Mouse (Mus musculus) liver, embryonic 11.5 days (tissue): ENCODE results near the gene Lamb3. TPM values are rescaled to one million over a fixed set of nuclear protein-coding genes. Genes with fewer than 3 reads are reported as not detected.

ENCODE experiments used
- ATAC-seq: fragments of 200-750 bp; cut with Nextera tagmentation; replicated peaks from 2 replicates; pipeline ENCODE4 v1.8.0; 2017; ENCODE audit warnings: moderate number of reproducible peaks, mild to moderate bottlenecking, moderate TSS enrichment, moderate library complexity; ENCODE audit not compliant: low FRiP score
- DNase-seq: peaks from one replicate; pipeline ENCODE4 v3.0.0-alpha.2; 2017; ENCODE audit warnings: low spot score
- H3K27ac ChIP-seq: fragments of 300-500 bp; sonication (generic); 2 replicates; pipeline ENCODE4 v1.5.1; 2014; ENCODE audit warnings: mild to moderate bottlenecking, low read depth, low read length, control low read depth
- H3K27me3 ChIP-seq: fragments of 300-500 bp; sonication (generic); replicated peaks from 2 replicates; pipeline ENCODE4 v1.6.1; 2014; ENCODE audit warnings: low read length, mixed read lengths; ENCODE audit not compliant: control insufficient read depth, insufficient read depth
- H3K36me3 ChIP-seq: fragments of 300-500 bp; sonication (generic); 2 replicates; pipeline ENCODE4 v1.6.1; 2014; ENCODE audit warnings: mild to moderate bottlenecking, low read length, moderate library complexity, mixed read lengths; ENCODE audit not compliant: control insufficient read depth, insufficient read depth
- H3K4me1 ChIP-seq: fragments of 300-500 bp; sonication (generic); replicated peaks from 2 replicates; pipeline ENCODE4 v1.6.1; 2014; ENCODE audit warnings: low read length, mixed read lengths; ENCODE audit not compliant: control insufficient read depth, insufficient read depth
- H3K4me2 ChIP-seq: fragments of 300-500 bp; sonication (generic); 2 replicates; pipeline ENCODE4 v1.6.1; 2014; ENCODE audit warnings: mild to moderate bottlenecking, control low read depth, moderate library complexity
- H3K4me3 ChIP-seq: fragments of 300-500 bp; sonication (generic); 2 replicates; pipeline ENCODE4 v1.5.1; 2014; ENCODE audit warnings: low read depth, low read length, control low read depth
- H3K9ac ChIP-seq: fragments of 300-500 bp; sonication (generic); 2 replicates; pipeline ENCODE4 v1.6.1; 2014; ENCODE audit warnings: low read depth, low read length, control low read depth
- H3K9me3 ChIP-seq: fragments of 300-500 bp; sonication (generic); 2 replicates; pipeline ENCODE4 v1.6.1; 2016; ENCODE audit warnings: low read length, inconsistent platforms, mixed read lengths; ENCODE audit not compliant: control insufficient read depth
- WGBS: fragments of 180-500 bp; shearing (Covaris S2); extraction: QIAGEN DNeasy Blood & Tissue Kit; methylation state at CpG from one replicate; pipeline ENCODE4 v1.1.7; 2014; 5-methylcytosine and 5-hydroxymethylcytosine counted together
- polyA plus RNA-seq: library from polyadenylated mRNA; unstranded; fragments of >200 nt; fragmentation: Nextera tagmentation; extraction: Ambion mirVana; gene quantifications from 2 replicates; pipeline ENCODE4 v1.2.1, GENCODE M21; 2014

The Lamb3 gene
- polyA plus RNA-seq, 1 experiment from 2014 or later: 0.15 TPM

GRCm38 (mm10) chr1:193315705-193316357 is 108.3 kb downstream of the Lamb3 start:
- no peak for DNase-seq
- no peak overlapping the region for H3K9ac ChIP-seq

GRCm38 (mm10) chr1:193316358-193316750 is 108.9 kb downstream of the Lamb3 start:
- WGBS: 68% methylated on average over 9 of the region's 9 CpGs
- no peak for ATAC-seq

More at GRCm38 (mm10) chr1:193315705-193316357, 108.3 kb downstream of the Lamb3 start:
- Histone ChIP-seq H3K9me3 (no peaks in the 10 kb centered on the region), H3K27ac (no peak overlapping the region), H3K36me3 (no peaks in the 10 kb centered on the region), H3K27me3 (no peaks in the 10 kb centered on the region), H3K4me3 (no peak overlapping the region), H3K4me2 (no peak overlapping the region), H3K4me1 (no peaks in the 10 kb centered on the region)
- no peak for ATAC-seq
- 60% methylated on average over 5 of the region's 5 CpGs for WGBS

GRCm38 (mm10) chr1:193317159-193317559 is 109.7 kb downstream of the Lamb3 start:
- Histone ChIP-seq H3K27ac (no peak overlapping the region), H3K36me3 (no peaks in the 10 kb centered on the region), H3K9me3 (no peaks in the 10 kb centered on the region), H3K27me3 (no peaks in the 10 kb centered on the region), H3K4me2 (no peak overlapping the region), H3K9ac (no peak overlapping the region), H3K4me1 (no peaks in the 10 kb centered on the region), H3K4me3 (no peak overlapping the region)
- DNase-seq (no peak), ATAC-seq (no peak)
- WGBS: 48% methylated on average over 6 of the region's 6 CpGs

More at GRCm38 (mm10) chr1:193316358-193316750, 108.9 kb downstream of the Lamb3 start:
- DNase-seq: no peak
- Histone ChIP-seq H3K27me3 (no peaks in the 10 kb centered on the region), H3K4me1 (no peaks in the 10 kb centered on the region), H3K9ac (no peak overlapping the region), H3K27ac (no peak overlapping the region), H3K9me3 (no peaks in the 10 kb centered on the region), H3K4me2 (no peak overlapping the region), H3K36me3 (no peaks in the 10 kb centered on the region), H3K4me3 (no peak overlapping the region)

GRCm38 (mm10) chr1:193319721-193320120 is 112.2 kb downstream of the Lamb3 start:
- DNase-seq (no peak), ATAC-seq (no peak)
- Histone ChIP-seq H3K4me2 (no peak overlapping the region), H3K36me3 (no peaks in the 10 kb centered on the region), H3K4me1 (no peaks in the 10 kb centered on the region), H3K9ac (no peak overlapping the region), H3K9me3 (no peaks in the 10 kb centered on the region), H3K27me3 (no peaks in the 10 kb centered on the region), H3K4me3 (no peak overlapping the region), H3K27ac (no peak overlapping the region)
- 64% methylated on average over 3 of the region's 3 CpGs for WGBS

- no peak overlapping the region for H3K27ac ChIP-seq
- no peaks in the 10 kb centered on the region for H3K4me1 ChIP-seq
- DNase-seq (no peak), ATAC-seq (no peak)
- no peaks in the 10 kb centered on the region for H3K27me3 ChIP-seq
- no peak overlapping the region for H3K9ac ChIP-seq
- 78% methylated on average over 8 of the region's 8 CpGs for WGBS
- H3K4me2 ChIP-seq: no peak overlapping the region
- H3K36me3 ChIP-seq: no peaks in the 10 kb centered on the region
- no peaks in the 10 kb centered on the region for H3K9me3 ChIP-seq
- no peak overlapping the region for H3K4me3 ChIP-seq
Observed at GRCm38 (mm10) chr1:193320398-193320797, 112.9 kb downstream of the Lamb3 start.

GRCm38 (mm10) chr1:193323686-193324085 is 116.2 kb downstream of the Lamb3 start:
- H3K36me3 ChIP-seq: no peaks in the 10 kb centered on the region

GRCm38 (mm10) chr1:193324224-193324623 is 116.7 kb downstream of the Lamb3 start:
- 35% methylated on average over 2 of the region's 2 CpGs for WGBS
- no peak for DNase-seq

More at GRCm38 (mm10) chr1:193323686-193324085, 116.2 kb downstream of the Lamb3 start:
- 86% methylated on average over 6 of the region's 6 CpGs for WGBS
- peaks cover 2% of the 10 kb centered on the region; the same call in 1 of the 2 replicates for H3K4me1 ChIP-seq
- ATAC-seq: no peak
- H3K9ac ChIP-seq: no peak overlapping the region
- no peaks in the 10 kb centered on the region for H3K27me3 ChIP-seq
- no peak overlapping the region for H3K27ac ChIP-seq
- H3K4me2 ChIP-seq: no peak overlapping the region
- no peak overlapping the region for H3K4me3 ChIP-seq
- DNase-seq: no peak
- H3K9me3 ChIP-seq: no peaks in the 10 kb centered on the region

GRCm38 (mm10) chr1:193325891-193326290 is 118.4 kb downstream of the Lamb3 start:
- no peak overlapping the region for H3K27ac ChIP-seq
- no peak for ATAC-seq

More at GRCm38 (mm10) chr1:193324224-193324623, 116.7 kb downstream of the Lamb3 start:
- no peak overlapping the region for H3K9ac ChIP-seq
- H3K36me3 ChIP-seq: no peaks in the 10 kb centered on the region
- no peaks in the 10 kb centered on the region for H3K9me3 ChIP-seq
- no peaks in the 10 kb centered on the region for H3K27me3 ChIP-seq
- no peak overlapping the region for H3K27ac ChIP-seq
- H3K4me2 ChIP-seq: no peak overlapping the region
- no peak for ATAC-seq
- H3K4me1 ChIP-seq: peaks cover 2% of the 10 kb centered on the region; the same call in 1 of the 2 replicates
- H3K4me3 ChIP-seq: no peak overlapping the region

More at GRCm38 (mm10) chr1:193325891-193326290, 118.4 kb downstream of the Lamb3 start:
- H3K27me3 ChIP-seq: no peaks in the 10 kb centered on the region
- H3K36me3 ChIP-seq: no peaks in the 10 kb centered on the region
- H3K4me2 ChIP-seq: no peak overlapping the region
- H3K9me3 ChIP-seq: no peaks in the 10 kb centered on the region
- H3K9ac ChIP-seq: no peak overlapping the region
- WGBS: 84% methylated on average over 6 of the region's 6 CpGs
- peaks cover 2% of the 10 kb centered on the region; the same call in 1 of the 2 replicates for H3K4me1 ChIP-seq
- no peak overlapping the region for H3K4me3 ChIP-seq
- no peak for DNase-seq
